Comparison of ENCODE assay signal across 31 mouse cellular contexts in the genomic region with DNA sequence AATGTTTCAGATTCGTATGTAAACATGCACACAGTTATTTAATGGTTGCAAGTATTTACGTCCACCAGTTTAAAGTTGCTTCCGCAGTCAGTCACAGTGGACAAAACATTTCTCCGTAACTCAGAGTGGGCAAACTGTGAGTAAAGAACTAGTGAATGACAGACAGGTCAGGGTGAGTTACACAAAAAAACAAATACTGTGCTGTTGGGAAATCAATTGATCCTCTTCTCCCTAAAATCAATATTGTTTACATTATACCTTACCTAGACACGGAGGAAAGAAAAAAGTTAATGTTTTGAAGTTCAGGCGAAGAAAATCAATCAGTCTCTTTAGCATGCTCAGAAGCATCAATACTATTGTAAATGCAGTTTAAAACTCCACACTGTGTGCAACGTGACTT. TPM values are rescaled to one million over a fixed set of nuclear protein-coding genes. Genes with fewer than 3 reads are reported as not detected.
DNase-seq lines count a peak whose midpoint lies in the region; ATAC-seq and TF ChIP-seq lines count a peak whose summit lies in the region.
"Had no signal": no experiment of that assay in that cellular context is flagged by ENCODE, and none has a peak within 500 bp of the region (broad histone marks: within the 10 kb centered on the region; RNA-seq: fewer than 3 reads in every experiment).

No protein-coding gene starts in this region.

- H3K27me3 ChIP-seq in liver, adult 2 months (ENCODE audit: control insufficient read depth, insufficient read depth, low read length) = 0 out of 2 replicates have a peak, but pooled peaks cover 3% of the 10 kb centered on the region
- no peaks in the 10 kb centered on the region for H3K27me3 ChIP-seq in liver, embryonic 13.5 days
- H3K27me3 ChIP-seq in liver, embryonic 15.5 days = no peaks in the 10 kb centered on the region
- no peaks in the 10 kb centered on the region for H3K27me3 ChIP-seq in liver, postnatal 0 days (ENCODE audit: insufficient read depth, low read length)
- H3K27me3 ChIP-seq: CH12.LX; embryonic facial prominence, embryonic 13.5 days; embryonic facial prominence, embryonic 15.5 days; forebrain, embryonic 12.5 days had no signal

- peak; percentile 86 for DNase-seq in liver, adult 2 months (ENCODE audit: extremely low read depth, low read depth, low spot score)
- no peak for DNase-seq in liver
- DNase-seq in liver, embryonic 13.5 days = no peak
- DNase-seq in liver, postnatal 0 days = no peak
- no peak for DNase-seq in spleen, postnatal 10 days (ENCODE audit: low spot score in 2 of 2)
- DNase-seq in neural tube, embryonic 10.5 days (ENCODE audit: extremely low spot score, low spot score) = no peak
- DNase-seq: adrenal gland, adult 8-10 months; adrenal gland, postnatal 14 days; adrenal gland, postnatal 36 days; B cell, adult 2 months; cerebellum, adult 11 months; cerebellum, adult 18-20 months; cerebellum, adult 8-10 months; cerebellum, adult 9-11 months; cerebellum, postnatal 14 days; cerebellum, postnatal 36 days; embryo, embryonic 11 days had no signal

- ATAC-seq in liver, embryonic 13.5 days (ENCODE audit: low read depth) = peak; percentile 43
- ATAC-seq in liver, embryonic 15.5 days (ENCODE audit: insufficient read depth) = peak; percentile 59
- ATAC-seq in liver, postnatal 0 days = peak; percentile 74
- ATAC-seq: activated CD4-positive, CD25-positive, alpha-beta regulatory T cell, adult 4 months; CD4-positive, CD25-positive, alpha-beta regulatory T cell, adult 4 months; forebrain, embryonic 14.5 days; Patski had no signal

- peak; percentile 64; the same call in 1 of the 2 replicates for TF ChIP-seq EP300 in liver, postnatal 0 days (IDR thresholded peaks at IDR 0.05; ENCODE audit: low read depth)

- no peak for TF ChIP-seq CTCF in liver, adult 2 months (IDR thresholded peaks at IDR 0.05; ENCODE audit: low read depth, low read length)
- TF ChIP-seq CTCF in liver, postnatal 0 days (IDR thresholded peaks at IDR 0.05; ENCODE audit: low read depth) = no peak

- H3K4me1 ChIP-seq in liver, adult 2 months (ENCODE audit: control insufficient read depth, insufficient read depth, low read length) = peaks cover 10% of the 10 kb centered on the region; the same call in 1 of the 2 replicates
- no peaks in the 10 kb centered on the region for H3K4me1 ChIP-seq in liver, embryonic 13.5 days (replicated peaks)
- no peaks in the 10 kb centered on the region for H3K4me1 ChIP-seq in liver, embryonic 15.5 days (replicated peaks)
- H3K4me1 ChIP-seq in liver, postnatal 0 days (ENCODE audit: insufficient read depth) = no peaks in the 10 kb centered on the region
- H3K4me1 ChIP-seq: embryonic facial prominence, embryonic 13.5 days; embryonic facial prominence, embryonic 15.5 days; forebrain, embryonic 10.5 days; forebrain, embryonic 12.5 days had no signal

- no peak overlapping the region for H3K27ac ChIP-seq in liver, adult 2 months (replicated peaks; ENCODE audit: insufficient read depth, low read depth, low read length)
- H3K27ac ChIP-seq in liver, embryonic 13.5 days = no peak overlapping the region
- no peak overlapping the region for H3K27ac ChIP-seq in liver, embryonic 15.5 days (replicated peaks)
- peak overlapping the region; percentile 62; the same call in 1 of the 2 replicates for H3K27ac ChIP-seq in liver, postnatal 0 days (ENCODE audit: low read depth)
- H3K27ac ChIP-seq: embryonic facial prominence, embryonic 13.5 days; embryonic facial prominence, embryonic 15.5 days; forebrain, embryonic 10.5 days; forebrain, embryonic 12.5 days had no signal

- H3K4me3 ChIP-seq in liver, adult 2 months (ENCODE audit: insufficient read depth, low read depth, low read length) = no peak overlapping the region
- H3K4me3 ChIP-seq in liver, embryonic 13.5 days (replicated peaks) = no peak overlapping the region
- no peak overlapping the region for H3K4me3 ChIP-seq in liver, embryonic 15.5 days (replicated peaks)
- H3K4me3 ChIP-seq in liver, postnatal 0 days (ENCODE audit: low read depth, low read length) = no peak overlapping the region
- H3K4me3 ChIP-seq: embryonic facial prominence, embryonic 13.5 days; embryonic facial prominence, embryonic 15.5 days; erythroblast, embryonic 14.5 days; forebrain, embryonic 10.5 days; forebrain, embryonic 12.5 days had no signal

- H3K36me3 ChIP-seq in liver, adult 2 months (ENCODE audit: control insufficient read depth, insufficient read depth, low read length) = peaks cover 5% of the 10 kb centered on the region; the same call in 1 of the 2 replicates
- H3K36me3 ChIP-seq in liver, embryonic 13.5 days = peaks cover 3% of the 10 kb centered on the region; the same call in 1 of the 2 replicates
- H3K36me3 ChIP-seq in liver, embryonic 15.5 days (replicated peaks) = no peaks in the 10 kb centered on the region; the same call in 1 of the 2 replicates
- H3K36me3 ChIP-seq in liver, postnatal 0 days (replicated peaks; ENCODE audit: insufficient read depth, low read length) = peaks cover 11% of the 10 kb centered on the region; the same call in 1 of the 2 replicates
- H3K36me3 ChIP-seq: forebrain, embryonic 10.5 days; forebrain, embryonic 12.5 days; G1E had no signal

- no peak overlapping the region for H3K9ac ChIP-seq in liver, adult 2 months (ENCODE audit: low read depth, low read length)
- H3K9ac ChIP-seq in liver, embryonic 13.5 days = no peak overlapping the region
- H3K9ac ChIP-seq in liver, embryonic 15.5 days = no peak overlapping the region
- H3K9ac ChIP-seq in liver, postnatal 0 days (replicated peaks) = no peak overlapping the region
- H3K9ac ChIP-seq: embryonic facial prominence, embryonic 13.5 days; embryonic facial prominence, embryonic 15.5 days; forebrain, embryonic 12.5 days had no signal

- WGBS in liver, adult 2 months = 24% methylated on average over 7 of the region's 7 CpGs
- 57% methylated on average over 7 of the region's 7 CpGs for WGBS in liver, embryonic 13.5 days (ENCODE audit: insufficient replicate concordance)
- 57% methylated on average over 7 of the region's 7 CpGs for WGBS in liver, embryonic 15.5 days (ENCODE audit: insufficient replicate concordance)
- WGBS in liver, postnatal 0 days (ENCODE audit: insufficient replicate concordance) = 53% methylated on average over 7 of the region's 7 CpGs

- no peak overlapping the region for H3K4me2 ChIP-seq in liver, embryonic 13.5 days
- no peak overlapping the region for H3K4me2 ChIP-seq in liver, embryonic 15.5 days
- peak overlapping the region; percentile 19; the same call in 1 of the 2 replicates for H3K4me2 ChIP-seq in liver, postnatal 0 days (ENCODE audit: low read depth, low read length)
- H3K4me2 ChIP-seq: embryonic facial prominence, embryonic 13.5 days; embryonic facial prominence, embryonic 15.5 days; forebrain, embryonic 12.5 days had no signal

- TF ChIP-seq POLR2A in liver, adult 2 months (IDR thresholded peaks at IDR 0.05; ENCODE audit: extremely low read depth, insufficient read depth, low read length) = no peak

- no peaks in the 10 kb centered on the region for H3K79me2 ChIP-seq in liver, adult 2 months (ENCODE audit: control insufficient read depth, insufficient read depth, low read length)

- no peaks in the 10 kb centered on the region for H3K9me3 ChIP-seq in liver, embryonic 13.5 days (replicated peaks)
- no peaks in the 10 kb centered on the region for H3K9me3 ChIP-seq in liver, embryonic 15.5 days (replicated peaks)
- H3K9me3 ChIP-seq in liver, postnatal 0 days (ENCODE audit: low read length) = peaks cover 4% of the 10 kb centered on the region; the same call in 1 of the 2 replicates
- H3K9me3 ChIP-seq: embryonic facial prominence, embryonic 13.5 days; embryonic facial prominence, embryonic 15.5 days; forebrain, embryonic 10.5 days; forebrain, embryonic 12.5 days had no signal

RNA-seq across cellular contexts. Expression of gene Abca8a, which starts 5.7 kb away (rescaled TPM):
- total RNA-seq in liver, adult 2 months (2014; rRNA removed) = 141 and 146 TPM in 2 replicates
- polyA plus RNA-seq in liver, adult 2 months (2012; rRNA removed) = 16.0 and 24.0 TPM in 2 replicates
- 0.81 and 1.2 TPM in 2 replicates for polyA plus RNA-seq in liver, embryonic 13.5 days (2015; fragmentation: Nextera tagmentation; extraction: Ambion mirVana)
- polyA plus RNA-seq in liver, embryonic 15.5 days (2015; fragmentation: Nextera tagmentation; extraction: Ambion mirVana) = 1.6 and 3.8 TPM in 2 replicates
- polyA plus RNA-seq in liver, postnatal 0 days (2015; fragmentation: Nextera tagmentation; extraction: Ambion mirVana) = 7.0 and 11.8 TPM in 2 replicates
- total RNA-seq: common myeloid progenitor, adult 5-6 weeks had no signal
- polyA plus RNA-seq: CD4-positive, CD25-positive, alpha-beta regulatory T cell, adult 4 months; embryonic facial prominence, embryonic 11.5 days; erythroblast, embryonic 14.5 days; forebrain, embryonic 10.5 days; forebrain, embryonic 12.5 days; G1E had no signal
